Mouse (Mus musculus) CH12.LX (cell line): ENCODE results near the gene Txndc11. TPM values are rescaled to one million over a fixed set of nuclear protein-coding genes. Genes with fewer than 3 reads are reported as not detected.

Source experiments
- DNase-seq: peaks from one replicate; pipeline ENCODE4 v3.0.0-alpha.2; 2013; ENCODE audit errors: extremely low read depth
- H3K27ac ChIP-seq: 2 replicates; pipeline ENCODE4 v1.5.1; 2012; ENCODE audit warnings: low read depth, mild to moderate bottlenecking, control low read depth, moderate library complexity; ENCODE audit not compliant: insufficient read depth
- H3K27me3 ChIP-seq: replicated peaks from 2 replicates; pipeline ENCODE3; 2012; ENCODE audit warnings: inconsistent platforms
- H3K36me3 ChIP-seq, 2 experiments: replicated peaks in 1 of 2; 2 replicates each; pipeline versions ENCODE3 to v1.6.1; 2012; ENCODE audit warnings: inconsistent platforms in 1 of 2, low read length in 1 of 2, mild to moderate bottlenecking in 1 of 2, mixed read lengths in 1 of 2, moderate library complexity in 1 of 2; ENCODE audit not compliant: control insufficient read depth in 1 of 2, insufficient read depth in 1 of 2
- H3K4me1 ChIP-seq, 2 experiments: 2 replicates each; pipeline ENCODE4 v1.6.1; 2012; ENCODE audit warnings: inconsistent platforms in 1 of 2, moderate library complexity in 1 of 2; ENCODE audit not compliant: insufficient read depth in 2 of 2, control insufficient read depth in 1 of 2
- H3K4me2 ChIP-seq: 2 replicates; pipeline ENCODE4 v1.6.1; 2012; ENCODE audit warnings: low read depth, mild to moderate bottlenecking, control low read depth; ENCODE audit not compliant: poor library complexity, insufficient read depth, severe bottlenecking
- H3K4me3 ChIP-seq, 3 experiments: fragments of 150-350 bp in 1 of 3; sonication (generic) in 1 of 3; replicated peaks in 1 of 3; 2 replicates each; pipeline versions ENCODE3 to v1.5.1; 2011 to 2012; ENCODE audit warnings: low read depth in 2 of 3, low read length in 2 of 3, mild to moderate bottlenecking in 2 of 3, moderate library complexity in 2 of 3, control low read depth in 1 of 3, improper control_type of control experiment in 1 of 3, inconsistent platforms in 1 of 3, mixed read lengths in 1 of 3; ENCODE audit not compliant: poor library complexity in 1 of 3
- H3K79me2 ChIP-seq: replicated peaks from 2 replicates; pipeline ENCODE4 v1.6.1; 2012; ENCODE audit warnings: mild to moderate bottlenecking, moderate library complexity; ENCODE audit not compliant: control insufficient read depth, poor library complexity, insufficient read depth, severe bottlenecking; ENCODE audit errors: extremely low read depth
- H3K9ac ChIP-seq: 2 replicates; pipeline ENCODE4 v1.6.1; 2012; ENCODE audit warnings: low read depth, mild to moderate bottlenecking, control low read depth, moderate library complexity; ENCODE audit not compliant: insufficient read depth
- H3K9me3 ChIP-seq: replicated peaks from 2 replicates; pipeline ENCODE3; 2012; ENCODE audit warnings: low read length, inconsistent platforms, mixed read lengths
- BHLHE40 ChIP-seq: IDR thresholded peaks from 2 replicates; pipeline ENCODE4 v1.6.1; 2011; ENCODE audit warnings: mild to moderate bottlenecking, low read depth, low read length, improper control_type of control experiment
- CHD1 ChIP-seq: IDR thresholded peaks from 2 replicates; pipeline ENCODE4 v1.6.1; 2012; ENCODE audit warnings: low read depth, low read length, improper control_type of control experiment, inconsistent platforms
- ELF1 ChIP-seq: IDR thresholded peaks from 2 replicates; pipeline ENCODE4 v1.6.1; 2014; ENCODE audit warnings: low read depth, mild to moderate bottlenecking, inconsistent platforms, low read length, improper control_type of control experiment
- EP300 ChIP-seq: IDR thresholded peaks from 2 replicates; pipeline ENCODE4 v1.6.1; 2011; ENCODE audit warnings: low read length, improper control_type of control experiment
- ETS1 ChIP-seq: conservative IDR thresholded peaks from 2 replicates; pipeline ENCODE4 v1.6.1; 2012; ENCODE audit warnings: low read depth, mild to moderate bottlenecking, inconsistent platforms, low read length, improper control_type of control experiment, moderate library complexity
- GABPA ChIP-seq: IDR thresholded peaks from 2 replicates; pipeline ENCODE4 v1.6.1; 2012; ENCODE audit warnings: low read depth, low read length, improper control_type of control experiment, inconsistent platforms; ENCODE audit not compliant: insufficient replicate concordance
- HCFC1 ChIP-seq: IDR thresholded peaks from 2 replicates; pipeline ENCODE4 v1.6.1; 2012; ENCODE audit warnings: low read depth, mild to moderate bottlenecking, inconsistent platforms, low read length, improper control_type of control experiment
- JUN ChIP-seq: IDR thresholded peaks from 2 replicates; pipeline ENCODE4 v1.6.1; 2011; ENCODE audit warnings: low read depth, mild to moderate bottlenecking, low read length, improper control_type of control experiment, moderate library complexity; ENCODE audit not compliant: insufficient read depth
- MAFK ChIP-seq: IDR thresholded peaks from 2 replicates; pipeline ENCODE4 v1.6.1; 2011; ENCODE audit warnings: low read length, improper control_type of control experiment; ENCODE audit not compliant: insufficient replicate concordance
- MAZ ChIP-seq: IDR thresholded peaks from 2 replicates; pipeline ENCODE4 v1.6.1; 2012; ENCODE audit warnings: low read depth, mild to moderate bottlenecking, inconsistent platforms, low read length, improper control_type of control experiment, moderate library complexity
- NRF1 ChIP-seq: IDR thresholded peaks from 2 replicates; pipeline ENCODE4 v1.6.1; 2014; ENCODE audit warnings: low read depth, mild to moderate bottlenecking, inconsistent platforms, low read length, improper control_type of control experiment, moderate library complexity
- PAX5 ChIP-seq: IDR thresholded peaks from 2 replicates; pipeline ENCODE4 v1.6.1; 2012; ENCODE audit warnings: low read length, inconsistent platforms, mixed read lengths
- POLR2AphosphoS2 ChIP-seq: IDR thresholded peaks from 2 replicates; pipeline ENCODE4 v1.6.1; 2011; ENCODE audit warnings: low read depth, low read length, improper control_type of control experiment
- RAD21 ChIP-seq: IDR thresholded peaks from 2 replicates; pipeline ENCODE4 v1.6.1; 2011; ENCODE audit warnings: low read depth, mild to moderate bottlenecking, low read length, improper control_type of control experiment, moderate library complexity
- RCOR1 ChIP-seq: conservative IDR thresholded peaks from 2 replicates; pipeline ENCODE4 v1.6.1; 2012; ENCODE audit warnings: low read depth, mild to moderate bottlenecking, inconsistent platforms, low read length, improper control_type of control experiment
- SIN3A ChIP-seq: IDR thresholded peaks from 2 replicates; pipeline ENCODE4 v1.6.1; 2012; ENCODE audit warnings: low read length, improper control_type of control experiment, inconsistent platforms
- UBTF ChIP-seq: IDR thresholded peaks from 2 replicates; pipeline ENCODE4 v1.6.1; 2012; ENCODE audit warnings: low read depth, mild to moderate bottlenecking, inconsistent platforms, low read length, improper control_type of control experiment, moderate library complexity
- USF2 ChIP-seq: conservative IDR thresholded peaks from 2 replicates; pipeline ENCODE4 v1.6.1; 2011; ENCODE audit warnings: low read depth, low read length, improper control_type of control experiment
- ZNF384 ChIP-seq: IDR thresholded peaks from 2 replicates; pipeline ENCODE4 v1.6.1; 2012; ENCODE audit warnings: low read depth, low read length, improper control_type of control experiment, inconsistent platforms
- dilution Hi-C: fragments of 300-500 bp; cut with MboI; formaldehyde crosslinking; loops from 2 replicates; pipeline ENCODE4 v1.14.3; 2020; ENCODE audit warnings: low sequenced_read_pairs; ENCODE audit not compliant: extremely low pct_unique_long_range_greater_than_20kb, extremely low pct_ligation_motif_present
- in situ Hi-C: fragments of 300-500 bp; cut with MboI; formaldehyde crosslinking; loops from 3 replicates; pipeline ENCODE4 v1.14.3; 2019; ENCODE audit warnings: low sequenced_read_pairs, low pct_ligation_motif_present, low pct_unique_long_range_greater_than_20kb, mixed read lengths
- polyA plus RNA-seq: library from polyadenylated mRNA; unstranded; fragments of >175 nt; gene quantifications from 2 replicates; pipeline ENCODE4 v1.2.1, GENCODE M21; 2012; ENCODE audit warnings: low read depth; ENCODE audit not compliant: insufficient read length
- total RNA-seq, 2 experiments: library from RNA; depleted of rRNA; stranded (reverse); fragments of 300-350 nt in 1 of 2; fragments of >200 nt in 1 of 2; gene quantifications; 2 replicates each; pipeline ENCODE4 v1.2.3; 2012 to 2014

Gene Txndc11
- total and polyA plus RNA-seq, 3 experiments = 40.6 to 63.2 (median 51.3) TPM

DNA sequence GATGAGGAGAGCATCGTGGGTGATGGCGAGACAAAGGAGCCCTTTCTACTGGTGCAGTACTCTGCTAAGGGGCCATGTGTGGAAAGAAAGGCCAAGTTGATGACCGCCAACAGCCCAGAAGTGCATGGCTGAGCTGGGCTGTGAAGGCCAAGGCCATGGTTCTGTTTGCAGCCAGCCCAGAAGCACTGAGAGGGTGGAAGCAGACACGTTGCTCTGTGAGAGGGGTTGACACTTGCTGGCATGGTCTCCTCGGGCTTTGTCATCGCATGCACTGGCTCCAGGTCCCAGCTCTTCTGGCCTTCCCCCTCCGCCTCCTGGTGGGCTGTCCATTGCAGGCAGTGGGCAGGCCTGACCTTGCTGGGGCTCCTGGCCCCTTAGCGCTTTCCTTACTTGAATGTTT, 62.0 kb downstream of the Txndc11 start:
- in situ Hi-C loops (no loop called here), dilution Hi-C loops (no loop called here)
- Histone ChIP-seq H3K36me3 (peaks cover 45 to 67% of the 10 kb centered on the region in 2 experiments), H3K4me2 (no peak overlapping the region), H3K4me3 (no peak overlapping the region), H3K4me1 (peaks cover 48 to 97% of the 10 kb centered on the region in 2 experiments), H3K9me3 (no peaks in the 10 kb centered on the region), H3K27ac (no peak overlapping the region), H3K79me2 (peaks cover 9% of the 10 kb centered on the region), H3K9ac (no peak overlapping the region), H3K27me3 (no peaks in the 10 kb centered on the region)
- no peak for DNase-seq
- no peak for TF ChIP-seq GABPA
- no peak for TF ChIP-seq EP300
- no peak for TF ChIP-seq RAD21

DNA sequence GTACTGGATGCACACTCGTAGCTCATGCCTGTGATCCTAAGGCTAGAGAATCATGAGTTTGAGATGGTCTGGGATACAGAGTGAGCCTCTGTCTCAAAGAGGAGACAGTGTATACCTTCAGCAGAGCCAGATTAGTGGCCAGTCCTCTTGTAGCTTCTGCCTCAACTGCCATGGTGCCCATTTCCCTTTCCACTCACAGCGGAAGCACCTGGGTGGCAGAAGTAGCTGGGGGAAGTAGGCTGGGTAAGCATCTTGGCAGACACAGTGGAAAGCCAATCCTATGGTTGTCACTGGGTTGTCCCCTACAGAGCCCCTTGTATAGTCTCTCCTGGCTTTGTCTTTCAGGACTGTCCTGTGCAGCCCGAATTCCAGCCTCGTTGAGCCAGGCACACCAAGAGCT, 62.6 kb downstream of the Txndc11 start:
- H3K36me3 ChIP-seq = peaks cover 45 to 67% of the 10 kb centered on the region in 2 experiments
- no peak for TF ChIP-seq CHD1
- TF ChIP-seq SIN3A = no peak
- TF ChIP-seq HCFC1 = no peak
- dilution Hi-C loops = no loop called here
- in situ Hi-C loops = no loop called here
- H3K9ac ChIP-seq = no peak overlapping the region
- no peak overlapping the region for H3K4me3 ChIP-seq
- no peak overlapping the region for H3K27ac ChIP-seq
- H3K27me3 ChIP-seq = no peaks in the 10 kb centered on the region
- H3K79me2 ChIP-seq = peaks cover 9% of the 10 kb centered on the region
- no peak for DNase-seq
- no peak overlapping the region for H3K4me2 ChIP-seq
- no peaks in the 10 kb centered on the region for H3K9me3 ChIP-seq
- H3K4me1 ChIP-seq = peaks cover 46 to 94% of the 10 kb centered on the region in 2 experiments

DNA sequence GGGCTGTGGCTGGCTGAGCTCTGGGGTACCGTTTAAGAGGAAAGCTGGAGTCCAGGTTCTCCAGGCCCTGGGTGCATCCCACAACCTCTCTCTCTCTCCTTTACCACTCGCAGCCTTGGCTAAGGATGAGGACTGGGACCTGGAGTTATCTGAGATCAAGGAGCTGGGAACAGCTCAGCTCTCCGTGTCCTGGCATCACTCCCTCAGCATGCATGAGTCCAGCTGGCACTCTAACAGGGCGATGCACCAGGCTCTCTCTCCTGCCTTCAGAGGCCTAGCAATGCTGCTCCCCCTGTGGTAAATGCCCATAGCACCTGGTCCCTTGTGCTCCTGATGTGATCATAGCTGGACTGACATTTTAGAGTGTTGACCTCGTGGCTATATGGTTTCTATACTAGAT, 63.3 kb downstream of the Txndc11 start:
- H3K27ac ChIP-seq = no peak overlapping the region
- DNase-seq = no peak
- no peak overlapping the region for H3K4me3 ChIP-seq
- peaks cover 42 to 60% of the 10 kb centered on the region in 2 experiments for H3K36me3 ChIP-seq
- H3K9me3 ChIP-seq = no peaks in the 10 kb centered on the region
- dilution Hi-C loops (no loop called here), in situ Hi-C loops (no loop called here)
- H3K4me1 ChIP-seq = peaks cover 44 to 87% of the 10 kb centered on the region in 2 experiments
- no peaks in the 10 kb centered on the region for H3K27me3 ChIP-seq
- H3K4me2 ChIP-seq = no peak overlapping the region
- no peak overlapping the region for H3K9ac ChIP-seq
- TF ChIP-seq ETS1 (no peak), ZNF384 (no peak), NRF1 (no peak), POLR2AphosphoS2 (no peak), SIN3A (no peak), GABPA (no peak), PAX5 (no peak), MAZ (no peak), MAFK (no peak), ELF1 (no peak), JUN (no peak), UBTF (no peak), USF2 (no peak), BHLHE40 (no peak), RCOR1 (no peak)
- peaks cover 9% of the 10 kb centered on the region for H3K79me2 ChIP-seq
